Mouse (Mus musculus) left cerebral cortex, adult 11 months (tissue): Measurements from ENCODE around the gene Col27a1.
A peak's percentile ranks its signal among the peaks of the same experiment; 100 is the strongest.

Experiments used
- DNase-seq: peaks from one replicate; pipeline ENCODE4 v3.0.0; 2022; ENCODE audit warnings: low spot score

Col27a1 gene

DNA sequence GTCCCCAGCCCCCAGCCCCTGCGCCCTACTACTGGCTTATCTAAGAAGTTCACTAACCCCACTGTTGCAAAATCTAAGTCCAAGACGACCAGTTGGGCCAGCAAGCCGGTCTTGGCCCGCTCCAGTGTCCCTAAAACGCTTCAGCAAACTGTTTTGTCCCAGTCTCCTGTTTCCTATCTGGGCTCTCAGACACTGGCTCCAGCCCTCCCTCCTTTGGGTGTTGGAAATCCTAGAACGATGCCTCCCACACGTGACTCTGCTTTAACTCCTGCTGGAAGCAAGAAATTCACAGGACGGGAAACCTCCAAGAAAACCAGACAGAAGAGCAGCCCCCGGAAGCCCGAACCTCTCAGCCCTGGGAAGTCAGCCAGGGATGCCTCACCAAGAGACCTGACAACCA is 11.6 kb downstream of the Col27a1 start:
- no peak for DNase-seq

DNA sequence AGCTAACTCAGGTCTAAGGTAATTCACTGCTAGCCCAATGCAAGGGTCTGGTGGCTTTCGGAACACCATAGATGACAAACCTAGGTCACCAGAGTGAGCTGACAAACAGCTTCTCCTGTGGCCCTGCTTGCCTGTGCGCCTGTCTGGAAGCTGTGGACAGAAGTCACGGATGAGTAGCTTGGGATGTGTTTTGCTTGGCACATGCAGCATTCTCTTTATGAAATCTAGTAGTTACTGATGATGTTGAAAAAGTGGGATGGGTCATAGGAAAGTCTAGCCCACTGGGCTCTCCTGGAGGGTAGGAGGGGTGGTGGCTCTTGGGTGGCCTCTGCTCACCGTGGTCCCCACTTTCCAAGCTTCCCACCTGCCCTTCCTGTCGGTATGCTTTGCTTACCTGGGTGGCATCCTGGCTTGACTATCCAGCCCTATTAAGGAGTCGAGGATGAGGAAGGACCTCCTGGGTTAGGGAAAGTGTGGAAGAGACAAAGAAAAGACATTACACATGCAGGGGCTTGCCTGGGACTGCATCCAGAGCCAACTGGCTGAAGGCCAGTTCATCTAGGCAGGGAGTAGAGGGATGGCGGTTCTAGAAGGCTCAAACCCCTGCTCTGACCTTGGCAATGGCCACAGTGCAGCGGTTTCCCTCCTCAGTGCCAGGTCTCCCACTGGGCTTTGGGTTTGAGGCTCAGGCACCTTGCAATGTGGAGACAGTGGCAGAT is 12.5 kb downstream of the Col27a1 start:
- no peak for DNase-seq

DNA sequence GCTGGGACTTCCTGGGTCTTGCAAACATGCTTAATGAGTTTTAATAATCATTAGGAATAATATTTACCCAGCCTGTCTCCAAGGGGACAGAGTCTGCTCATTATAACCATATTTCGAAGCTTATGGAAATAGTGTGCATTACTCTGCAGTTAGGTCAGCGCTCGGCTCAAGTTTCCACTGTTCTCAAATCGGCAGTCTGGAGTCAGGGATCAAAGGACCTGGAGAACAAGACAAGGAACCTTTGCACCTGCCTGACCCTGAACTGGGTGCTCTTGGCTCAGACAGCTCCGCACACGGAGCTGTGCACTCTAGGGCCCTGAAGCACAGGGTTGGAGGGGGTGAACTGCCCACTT is 13.1 kb downstream of the Col27a1 start:
- no peak for DNase-seq

GRCm38 (mm10) chr4:63228943-63229342 is 15.1 kb downstream of the Col27a1 start:
- peak; percentile 47 for DNase-seq

GRCm38 (mm10) chr4:63229991-63230581 is 16.3 kb downstream of the Col27a1 start:
- DNase-seq = no peak

DNA sequence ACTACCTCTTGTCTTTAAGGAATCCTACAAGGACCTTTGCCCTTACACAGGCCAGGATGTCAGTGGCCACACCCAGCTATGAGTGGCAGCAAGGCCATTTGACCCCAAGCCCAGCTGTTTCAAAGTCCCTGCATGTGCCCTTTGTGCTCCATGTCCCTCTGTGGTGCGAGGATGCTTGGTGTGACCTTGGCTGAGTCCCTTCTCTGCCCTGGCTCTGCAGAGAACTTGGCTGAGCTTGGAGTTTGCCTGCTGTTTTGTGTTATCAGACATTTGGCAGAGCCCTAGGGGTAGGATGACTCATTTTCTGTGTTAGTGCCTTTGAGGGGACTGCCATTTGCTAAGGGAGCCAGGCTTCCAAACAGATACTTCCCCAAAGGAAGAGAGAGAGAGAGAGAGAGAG is 17.3 kb downstream of the Col27a1 start:
- no peak for DNase-seq

DNA sequence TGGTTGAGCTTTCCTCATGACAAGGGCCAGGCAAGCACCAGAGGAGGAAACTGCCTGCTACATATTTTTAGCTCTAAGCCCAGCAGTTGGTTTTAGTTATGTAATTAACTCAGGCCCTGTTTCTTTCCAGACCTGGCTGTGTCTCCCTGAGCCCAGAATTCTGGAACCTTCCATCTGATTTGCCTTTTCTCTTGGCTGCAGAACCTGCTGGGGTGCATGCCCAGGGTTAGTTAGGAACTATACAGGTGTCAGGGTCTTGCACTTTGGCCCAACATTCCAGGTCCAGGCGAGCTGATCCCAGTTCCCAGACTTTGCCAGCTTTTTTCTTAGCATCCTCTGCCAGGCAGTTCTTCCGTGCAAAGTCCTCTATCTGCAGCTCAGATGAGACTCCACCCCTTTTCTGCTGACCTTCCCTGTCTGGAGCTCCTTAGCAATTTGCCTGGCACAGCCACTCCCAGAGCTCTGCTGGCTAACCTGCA is 18.8 kb downstream of the Col27a1 start:
- DNase-seq = no peak

DNA sequence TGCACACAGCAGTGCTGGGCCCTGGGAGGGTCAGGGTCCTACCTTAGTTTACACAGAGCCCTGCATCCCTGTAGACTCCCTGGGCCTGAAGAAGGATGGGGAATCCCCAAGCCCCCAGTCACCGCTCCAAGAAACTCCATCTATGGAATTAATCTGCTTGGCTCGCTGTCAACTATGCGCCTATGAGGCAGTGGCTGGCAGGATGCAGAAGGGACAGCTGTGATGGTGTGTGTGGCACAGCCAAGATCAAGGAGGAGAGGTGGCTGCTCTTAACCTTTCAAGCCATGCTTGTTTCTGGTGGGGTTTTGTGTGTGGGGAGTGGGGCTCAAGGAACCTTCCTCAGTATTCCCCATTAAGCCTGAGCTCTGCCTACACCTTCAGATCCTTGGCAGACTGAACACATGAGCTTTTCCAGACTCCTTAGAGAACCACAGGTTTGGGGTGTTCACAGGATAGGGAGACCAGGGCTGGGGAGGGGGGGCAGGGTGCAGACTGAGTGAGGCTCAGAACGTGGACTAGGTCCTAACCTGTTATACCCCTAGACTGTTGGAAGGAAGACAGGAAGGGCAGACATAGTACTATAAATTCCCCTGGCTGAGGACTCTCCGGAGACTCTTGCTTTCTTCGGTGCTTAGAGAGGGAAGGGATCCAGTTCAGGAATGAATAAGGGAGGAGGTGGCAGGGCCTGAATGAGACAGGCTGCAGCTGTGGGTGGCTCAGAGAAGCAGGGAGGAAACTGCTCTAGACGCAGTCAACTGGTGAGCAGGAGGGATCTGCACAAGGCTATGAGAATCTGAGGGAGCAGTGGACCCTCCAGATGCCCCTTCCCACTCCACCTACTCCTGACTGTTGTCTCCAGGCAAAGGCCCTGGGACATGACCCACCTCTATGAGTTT is 20.0 kb downstream of the Col27a1 start:
- no peak for DNase-seq

- DNase-seq = no peak
Measured at GRCm38 (mm10) chr4:63234852-63235251, 21.0 kb downstream of the Col27a1 start.

GRCm38 (mm10) chr4:63236235-63236634 is 22.4 kb downstream of the Col27a1 start:
- no peak for DNase-seq

- no peak for DNase-seq
Measured at GRCm38 (mm10) chr4:63237225-63237624, 23.4 kb downstream of the Col27a1 start.

DNA sequence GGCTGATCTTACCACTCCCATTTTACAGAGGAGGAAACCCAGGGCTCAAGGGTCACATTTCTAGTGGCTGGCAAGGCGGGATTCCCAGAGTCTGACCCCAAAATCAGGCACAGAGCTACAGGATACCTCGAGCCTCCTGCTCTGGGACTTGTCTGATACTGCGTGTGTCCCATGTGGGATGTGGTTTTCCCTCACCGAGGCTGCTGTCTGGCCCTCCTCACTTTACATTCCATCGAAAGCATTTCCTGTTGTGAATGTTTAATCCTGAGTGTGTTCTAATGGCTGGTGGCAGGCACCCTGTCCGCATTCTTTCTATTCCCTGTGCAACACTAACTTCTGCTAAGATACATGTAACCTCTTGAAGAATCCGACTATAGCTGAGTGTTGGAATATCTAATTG is 24.3 kb downstream of the Col27a1 start:
- no peak for DNase-seq

DNA sequence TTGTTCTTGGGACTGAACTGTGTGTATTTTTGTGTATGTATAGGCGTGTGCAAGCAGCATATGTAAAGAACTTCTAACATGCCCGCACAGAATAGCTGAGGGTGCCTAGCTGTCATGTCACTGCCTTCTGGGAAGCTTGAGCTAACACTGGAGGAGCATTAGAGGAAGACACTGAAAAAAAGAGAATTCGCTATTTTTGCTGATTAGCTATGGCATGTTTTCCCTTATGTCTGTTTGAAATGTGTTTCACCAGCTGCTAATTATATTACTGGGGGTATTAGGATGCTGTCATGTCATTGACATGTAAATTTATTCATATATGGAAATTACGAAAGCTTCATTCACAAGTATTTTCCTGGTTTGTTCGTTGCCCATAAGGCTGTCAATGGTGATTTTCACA is 24.9 kb downstream of the Col27a1 start:
- no peak for DNase-seq

DNA sequence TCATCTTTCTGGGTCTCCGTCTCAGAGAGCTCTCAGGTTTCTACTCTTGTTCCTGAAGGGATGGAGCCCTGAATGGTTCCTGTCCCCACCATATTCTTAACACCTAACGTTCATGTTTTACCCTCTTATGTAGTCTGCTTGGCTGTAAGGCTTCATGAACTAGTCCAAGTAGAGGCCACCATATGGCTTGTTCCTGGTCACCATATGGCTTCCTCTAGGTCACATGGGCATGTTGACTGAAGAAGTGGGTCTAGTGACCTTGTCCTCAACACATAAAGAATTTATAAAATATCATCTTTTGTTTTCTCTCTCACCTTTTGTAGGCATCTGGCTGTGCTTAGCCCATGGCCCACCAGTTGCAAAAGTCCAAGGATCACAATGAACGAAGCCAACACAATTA is 27.2 kb downstream of the Col27a1 start:
- DNase-seq = no peak

- no peak for DNase-seq
Measured at GRCm38 (mm10) chr4:63247991-63248390, 34.2 kb downstream of the Col27a1 start.

DNA sequence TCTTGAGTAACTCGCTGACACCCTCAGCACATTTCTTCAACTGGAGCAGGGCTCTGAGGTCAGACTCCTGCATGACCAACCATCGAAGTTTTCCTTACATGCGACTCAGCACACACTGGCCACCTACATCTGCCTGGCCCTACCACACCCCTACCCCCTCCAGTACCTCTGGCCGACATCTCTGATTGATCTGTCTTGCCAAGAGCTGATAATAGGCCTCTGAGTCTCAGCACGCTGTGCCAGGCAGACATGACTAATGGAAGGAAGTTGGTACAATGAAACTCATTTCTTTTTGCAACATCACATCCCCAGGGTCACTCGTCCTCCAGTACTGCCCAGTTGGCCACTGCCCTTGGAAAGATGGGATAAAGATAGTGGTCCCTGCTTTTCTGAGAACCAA is 35.1 kb downstream of the Col27a1 start:
- no peak for DNase-seq

GRCm38 (mm10) chr4:63251760-63252159 is 38.0 kb downstream of the Col27a1 start:
- peak; percentile 21 for DNase-seq

DNA sequence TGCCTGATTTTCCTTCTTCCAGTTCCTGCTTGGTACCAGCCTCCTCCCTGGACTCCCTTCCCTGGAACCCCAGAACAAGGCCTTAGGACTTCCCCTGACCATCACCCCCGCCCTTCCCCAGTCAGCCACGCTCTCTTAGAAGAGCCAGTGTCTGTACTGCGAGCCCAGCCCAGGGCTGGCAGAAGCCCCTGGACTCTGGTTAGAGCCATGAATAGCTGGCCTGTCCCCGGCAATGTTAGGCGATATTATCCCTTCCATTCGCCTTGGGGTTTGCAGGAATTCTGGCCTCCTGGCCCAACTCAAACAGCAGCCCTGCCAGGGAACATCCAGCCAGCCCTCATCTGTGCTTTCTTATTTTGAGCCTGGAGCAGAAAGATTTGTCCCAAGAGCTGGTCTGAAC is 39.9 kb downstream of the Col27a1 start:
- DNase-seq = peak; percentile 31

GRCm38 (mm10) chr4:63254151-63254550 is 40.3 kb downstream of the Col27a1 start:
- no peak for DNase-seq

DNA sequence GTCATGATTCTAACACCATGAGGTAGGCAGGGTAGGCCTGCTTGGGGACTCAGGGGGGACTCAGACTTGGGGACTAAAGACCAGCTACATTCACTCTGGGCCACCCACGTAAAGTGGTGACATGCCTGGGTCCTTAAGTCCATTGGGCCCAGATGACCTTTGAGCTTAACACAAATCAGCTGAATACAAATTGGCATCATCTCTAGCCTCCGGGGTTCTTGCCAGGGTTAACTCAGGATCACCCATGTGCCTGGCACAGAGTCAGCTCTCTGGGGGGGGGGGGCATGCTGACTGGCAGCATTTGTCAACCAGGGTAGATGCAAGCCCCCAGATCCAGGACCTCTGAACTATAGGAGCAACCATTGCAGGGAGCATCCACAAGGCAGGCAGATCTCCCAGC is 42.6 kb downstream of the Col27a1 start:
- no peak for DNase-seq

DNA sequence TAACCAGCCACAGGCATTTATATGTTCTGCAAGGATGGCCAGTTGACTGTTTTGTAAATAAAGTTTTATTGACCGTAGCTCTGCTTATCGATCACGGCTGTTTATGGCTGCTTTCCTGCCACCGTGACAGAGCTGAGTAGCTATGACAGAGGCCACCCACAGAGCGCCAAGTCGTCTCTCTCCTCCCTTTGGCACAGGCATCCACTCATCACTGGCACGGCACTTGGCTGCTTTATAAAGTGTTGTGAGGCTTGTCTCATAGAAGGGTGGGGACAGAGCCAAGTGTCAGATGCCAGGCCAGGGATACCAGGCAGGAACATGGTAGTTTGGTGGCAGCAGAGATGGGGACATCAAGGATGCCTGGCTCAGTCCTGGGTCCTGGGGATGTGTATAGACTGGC is 43.5 kb downstream of the Col27a1 start:
- DNase-seq = no peak

DNA sequence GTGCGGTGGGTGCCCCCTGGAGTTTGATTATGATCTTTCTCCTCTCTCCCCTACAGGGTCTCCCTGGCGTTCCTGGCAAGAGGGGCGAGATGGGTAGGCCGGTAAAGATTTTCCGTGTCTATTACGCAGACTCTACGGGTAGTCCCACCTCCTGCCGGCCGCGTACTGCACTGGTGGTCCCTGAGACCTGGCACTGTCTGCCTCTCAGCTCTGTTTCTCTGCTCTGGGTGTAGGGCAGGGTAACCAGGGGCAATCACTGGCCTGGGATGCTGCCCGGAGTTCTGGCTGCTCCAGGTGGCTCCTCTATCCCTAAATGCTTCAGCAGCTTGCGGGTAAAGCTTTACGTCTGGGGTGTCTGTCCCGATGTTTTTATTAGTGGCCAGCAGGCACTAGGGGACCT is 44.3 kb downstream of the Col27a1 start:
- no peak for DNase-seq

GRCm38 (mm10) chr4:63259066-63259465 is 45.3 kb downstream of the Col27a1 start:
- no peak for DNase-seq
